Mouse (Mus musculus) CH12F3 (cell line): ENCODE results near the gene Olfr893.
"Not testable (repeated sequence)": the region's sequence is repeated elsewhere in the genome, so short reads cannot be mapped to it uniquely, and the experiment has no call there.

Source experiments
- in situ Hi-C: fragments of 300-500 bp; cut with MboI; formaldehyde crosslinking; loops from 2 replicates; pipeline ENCODE4 v1.14.3; 2020; ENCODE audit warnings: low sequenced_read_pairs

The Olfr893 gene

DNA sequence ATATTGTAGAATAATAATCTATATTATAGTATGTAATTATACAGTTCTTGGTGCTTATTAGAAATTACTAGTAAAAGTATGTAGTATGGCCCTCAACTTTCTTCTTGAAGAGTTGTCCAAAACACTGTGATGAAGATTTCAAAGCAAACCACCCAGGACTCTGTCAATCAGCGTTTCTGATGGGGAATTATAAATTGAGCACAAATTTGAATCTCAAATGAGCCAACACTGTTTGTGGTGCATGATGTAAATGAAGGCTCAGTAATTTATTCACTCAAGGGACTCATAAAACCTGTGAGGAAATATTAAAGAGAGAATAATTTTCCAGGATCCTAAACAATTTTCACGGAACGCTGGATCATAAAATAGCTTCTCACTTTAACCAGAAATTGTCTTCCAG, at the start of gene Olfr893:
Gene Olfr893 (plus strand): TSS at position 301 of the 400 bp plus-strand sequence.
- in situ Hi-C loops: no loop called here

DNA sequence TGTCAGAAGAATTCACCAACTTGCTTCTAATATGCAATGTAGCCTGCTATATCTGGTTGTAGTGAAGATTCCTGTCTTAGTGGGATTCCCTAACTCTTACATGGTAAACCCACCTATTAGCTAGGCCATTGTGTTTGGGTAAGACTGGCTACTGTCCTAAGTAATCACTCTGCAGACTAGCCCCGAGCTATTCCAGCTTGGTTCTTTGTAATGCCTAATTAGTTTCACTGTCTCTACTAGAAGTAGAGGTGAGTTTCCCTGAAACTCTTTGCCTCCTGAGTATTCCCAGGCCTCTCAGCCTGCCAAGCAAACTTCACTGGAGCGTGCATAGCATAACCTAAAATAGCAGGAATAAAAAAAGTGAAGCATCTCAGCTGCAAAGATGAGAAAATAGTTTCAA, 39.8 kb upstream of the Olfr893 start:
- in situ Hi-C loops: not testable (repeated sequence)

DNA sequence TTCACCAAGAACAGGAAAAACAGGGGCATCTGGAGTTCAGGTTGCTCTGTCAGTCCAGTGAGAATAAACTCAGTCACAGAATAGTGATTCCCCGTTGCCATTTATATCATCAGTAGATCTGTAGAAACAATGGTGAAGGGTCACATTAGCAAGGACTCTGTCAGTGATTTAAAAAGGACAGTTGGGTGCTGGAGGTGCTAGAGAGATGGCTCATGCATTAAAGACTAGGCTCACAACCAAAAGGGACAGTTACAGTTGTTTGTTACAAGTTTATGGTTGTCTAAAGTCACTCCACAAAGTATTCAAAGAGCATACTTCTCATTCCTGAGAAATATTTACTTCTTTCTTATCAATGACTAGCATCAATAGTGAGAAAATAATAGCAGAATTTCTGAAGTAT, 27.4 kb upstream of the Olfr893 start, which contains the start of gene Olfr891:
Gene Olfr891 (minus strand): TSS at position 101 of the 400 bp plus-strand sequence.
- in situ Hi-C loops: no loop called here

DNA sequence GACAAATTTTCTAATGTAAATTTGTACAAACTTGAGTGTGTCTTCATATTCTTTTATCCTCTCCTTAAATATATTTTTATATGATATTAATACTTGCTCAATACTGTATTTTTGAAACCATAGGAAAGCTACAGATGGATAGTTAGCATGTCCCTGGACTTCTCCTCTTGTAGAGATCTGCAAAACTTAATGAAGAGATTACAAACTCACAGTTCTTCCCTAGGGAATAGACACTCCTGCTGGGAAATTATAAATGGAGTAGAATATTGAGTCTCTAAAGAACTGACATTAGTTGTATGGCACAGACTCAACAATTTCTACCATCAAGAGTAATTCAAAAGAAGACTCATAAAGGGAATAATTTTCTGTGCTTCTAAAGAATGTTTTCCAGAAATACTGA, 9.6 kb downstream of the Olfr893 start, which contains the start of gene Olfr894:
Gene Olfr894 (plus strand): TSS at position 301 of the 400 bp plus-strand sequence.
- in situ Hi-C loops: no loop called here

DNA sequence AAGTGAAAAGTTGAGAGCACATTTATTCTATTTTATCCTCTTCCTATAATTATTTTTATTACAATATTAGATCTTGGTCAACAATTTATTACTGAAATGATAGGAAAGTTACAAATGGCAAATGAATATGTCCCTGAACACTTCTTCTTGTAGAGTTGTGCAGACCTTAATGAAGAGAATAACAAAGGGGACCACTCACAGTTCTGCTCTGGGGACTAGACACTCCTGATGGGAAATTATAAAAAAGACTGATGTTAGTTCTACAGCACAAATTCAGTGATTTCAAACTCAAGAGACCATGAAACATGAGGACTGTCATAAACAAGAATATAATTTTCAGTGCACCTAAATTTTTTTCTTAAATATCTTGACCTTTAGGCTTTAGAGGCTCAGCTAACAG, 44.3 kb downstream of the Olfr893 start, which contains the start of gene Olfr143:
Gene Olfr143 (plus strand): TSS at position 301 of the 400 bp plus-strand sequence.
- in situ Hi-C loops: no loop called here
